Mouse (Mus musculus): ENCODE results near the gene Ssc5d.

Gene Ssc5d

DNA sequence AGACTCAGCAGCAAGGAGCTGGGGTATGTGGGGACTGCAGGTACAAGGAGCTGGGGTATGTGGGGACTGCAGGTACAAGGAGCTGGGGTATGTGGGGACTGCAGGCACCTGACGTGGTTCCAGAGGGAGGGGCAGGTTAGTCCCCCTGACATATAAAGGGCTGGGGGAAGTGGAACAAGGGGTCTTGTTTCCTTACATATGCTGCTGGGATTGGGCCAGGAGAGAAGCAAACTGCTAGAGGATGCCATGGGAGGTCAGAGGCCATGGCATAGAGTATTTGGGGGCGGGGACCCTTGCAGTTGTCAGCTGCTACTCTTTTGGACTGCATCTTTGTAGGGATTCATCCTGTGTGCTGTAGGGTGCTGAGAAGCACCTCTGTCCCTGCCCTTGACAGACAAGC is 8.1 kb upstream of the Ssc5d start:
- in situ Hi-C loops (cut with MboI; ENCODE audit: low pct_unique_long_range_greater_than_20kb in 1 of 2, low sequenced_read_pairs in 2 of 2, unreplicated experiment in 1 of 2): no loop called here

DNA sequence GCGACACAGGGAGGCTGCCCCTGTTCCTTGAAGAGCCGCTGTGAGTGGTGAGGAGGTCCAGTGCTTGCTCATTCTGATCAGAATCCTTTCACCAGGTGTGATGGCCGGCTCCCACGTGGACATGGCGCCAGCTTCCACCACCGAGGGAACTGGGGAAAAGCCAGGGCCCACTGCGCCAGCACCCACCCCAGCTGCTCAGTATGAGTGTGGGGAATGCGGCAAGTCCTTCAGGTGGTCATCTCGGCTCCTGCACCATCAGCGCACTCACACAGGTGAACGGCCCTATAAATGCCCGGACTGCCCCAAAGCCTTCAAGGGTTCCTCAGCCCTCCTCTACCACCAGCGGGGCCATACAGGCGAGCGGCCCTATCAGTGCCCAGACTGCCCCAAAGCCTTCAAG is 6.9 kb upstream of the Ssc5d start:
- in situ Hi-C loops (cut with MboI; ENCODE audit: low pct_unique_long_range_greater_than_20kb in 1 of 2, low sequenced_read_pairs in 2 of 2, unreplicated experiment in 1 of 2): no loop called here

DNA sequence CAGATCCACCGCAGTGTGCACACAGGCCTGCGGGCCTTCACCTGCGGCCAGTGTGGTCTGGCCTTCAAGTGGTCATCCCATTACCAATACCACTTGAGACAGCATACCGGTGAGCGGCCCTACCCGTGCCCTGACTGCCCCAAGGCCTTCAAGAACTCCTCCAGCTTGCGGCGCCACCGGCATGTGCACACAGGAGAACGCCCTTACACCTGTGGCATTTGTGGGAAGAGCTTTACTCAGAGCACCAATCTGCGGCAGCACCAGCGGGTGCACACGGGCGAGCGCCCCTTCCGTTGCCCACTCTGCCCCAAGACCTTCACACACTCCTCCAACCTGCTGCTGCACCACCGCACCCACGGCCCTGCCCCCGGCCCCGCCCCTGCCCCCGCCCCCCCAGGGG is 6.5 kb upstream of the Ssc5d start:
- in situ Hi-C loops (cut with MboI; ENCODE audit: low pct_unique_long_range_greater_than_20kb in 1 of 2, low sequenced_read_pairs in 2 of 2, unreplicated experiment in 1 of 2): no loop called here

DNA sequence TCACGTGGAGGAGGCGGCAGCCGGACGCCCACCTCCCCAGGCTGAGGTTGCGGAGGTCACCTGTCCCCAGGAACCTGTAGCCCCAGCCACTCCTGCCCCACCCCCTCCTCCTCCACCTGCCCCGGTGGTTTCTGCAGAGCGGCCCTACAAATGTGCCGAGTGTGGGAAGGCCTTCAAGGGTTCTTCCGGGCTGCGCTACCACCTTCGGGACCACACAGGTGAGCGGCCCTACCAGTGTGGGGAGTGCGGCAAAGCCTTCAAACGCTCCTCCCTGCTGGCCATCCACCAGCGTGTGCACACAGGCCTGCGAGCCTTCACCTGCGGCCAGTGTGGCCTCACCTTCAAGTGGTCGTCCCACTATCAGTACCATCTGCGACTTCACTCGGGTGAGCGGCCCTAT is 5.6 kb upstream of the Ssc5d start:
- in situ Hi-C loops (cut with MboI; ENCODE audit: low pct_unique_long_range_greater_than_20kb in 1 of 2, low sequenced_read_pairs in 2 of 2, unreplicated experiment in 1 of 2): no loop called here

DNA sequence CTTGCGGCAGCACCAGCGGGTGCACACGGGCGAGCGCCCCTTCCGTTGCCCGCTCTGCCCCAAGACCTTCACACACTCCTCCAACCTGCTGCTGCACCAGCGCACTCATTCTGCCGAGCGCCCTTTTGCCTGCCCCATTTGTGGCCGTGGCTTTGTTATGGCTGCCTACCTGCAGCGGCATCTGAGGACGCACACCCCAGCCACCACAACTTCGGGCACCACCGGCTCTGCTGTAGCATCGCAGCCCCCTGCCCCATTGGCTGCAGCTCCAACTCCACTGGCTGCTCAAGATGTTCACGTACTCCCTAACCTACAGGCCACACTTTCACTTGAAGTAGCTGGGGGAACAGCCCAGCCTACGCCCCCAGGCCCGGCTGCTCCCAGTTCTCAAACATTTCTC is 5.1 kb upstream of the Ssc5d start:
- in situ Hi-C loops (cut with MboI; ENCODE audit: low pct_unique_long_range_greater_than_20kb in 1 of 2, low sequenced_read_pairs in 2 of 2, unreplicated experiment in 1 of 2): no loop called here

DNA sequence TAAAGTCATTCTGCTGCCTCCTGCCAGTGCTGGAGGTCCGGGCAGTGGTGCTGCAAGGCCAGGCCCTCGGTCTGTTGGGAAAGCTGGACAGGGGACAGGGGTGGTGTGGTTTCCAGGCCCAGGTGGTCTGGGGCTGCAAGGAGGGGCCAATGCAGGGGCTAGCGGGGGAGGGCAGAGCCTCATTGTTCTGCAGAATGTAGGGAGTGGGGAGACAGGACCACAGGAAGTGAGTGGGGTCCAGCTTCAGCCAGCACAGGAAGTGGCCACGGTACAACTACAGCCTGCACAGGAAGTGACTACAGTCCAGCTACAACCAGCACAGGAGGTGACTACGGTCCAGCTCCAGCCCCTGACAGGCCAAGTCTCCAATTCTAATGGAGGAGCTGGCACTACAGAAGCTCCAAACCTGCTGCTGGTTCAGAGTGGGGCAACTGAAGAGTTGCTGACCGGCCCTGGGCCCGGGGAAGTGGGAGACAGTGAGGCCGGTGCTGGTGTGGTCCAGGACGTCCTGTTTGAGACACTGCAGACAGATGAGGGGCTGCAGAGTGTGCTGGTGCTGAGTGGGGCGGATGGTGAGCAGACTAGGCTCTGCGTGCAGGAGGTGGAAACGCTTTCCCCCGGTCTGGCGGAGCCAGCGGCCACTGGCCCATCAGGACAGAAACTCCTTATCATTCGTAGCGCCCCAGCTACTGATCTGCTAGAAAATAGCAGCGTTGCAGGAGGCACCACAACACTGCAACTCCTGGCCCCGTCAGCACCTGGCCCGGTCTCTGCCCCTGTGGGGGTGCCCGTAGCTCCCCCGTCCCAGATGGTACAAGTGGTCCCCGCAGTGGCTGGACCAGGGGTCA is 4.4 kb upstream of the Ssc5d start:
- in situ Hi-C loops (cut with MboI; ENCODE audit: low pct_unique_long_range_greater_than_20kb in 1 of 2, low sequenced_read_pairs in 2 of 2, unreplicated experiment in 1 of 2): no loop called here

DNA sequence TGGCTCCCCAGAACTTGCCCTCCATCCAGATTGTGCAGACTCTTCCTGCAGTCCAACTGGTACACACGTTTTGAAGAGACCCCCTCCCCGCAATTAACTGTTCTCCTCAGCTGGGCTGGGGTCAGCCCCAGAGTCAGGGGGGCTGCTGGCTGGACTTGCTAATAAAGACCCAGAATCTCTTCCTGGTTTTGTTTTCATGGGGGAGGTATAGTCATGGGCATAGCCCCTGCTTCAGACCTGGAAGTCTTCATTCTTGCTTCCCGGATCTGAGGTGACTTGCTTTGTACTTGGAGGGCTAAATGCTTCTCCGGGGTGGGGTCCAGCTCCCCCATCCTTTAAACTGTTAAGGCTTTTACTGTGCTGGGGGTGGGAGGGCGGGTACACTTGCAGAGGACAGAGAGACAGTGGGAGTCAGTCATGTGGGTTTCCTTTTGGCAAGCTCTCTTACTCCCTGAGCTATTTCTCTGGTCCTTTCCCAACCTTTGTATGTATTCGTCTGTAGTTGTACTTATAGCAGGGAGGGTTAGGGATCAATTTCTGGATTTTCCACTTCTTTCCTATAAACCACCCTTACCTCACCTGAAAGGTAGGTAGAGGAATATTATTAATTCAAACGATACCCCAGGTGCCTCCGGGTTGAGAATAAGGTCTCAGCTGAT is 3.6 kb upstream of the Ssc5d start, which contains the start of gene Nat14:
Gene Nat14 (plus strand): TSS at position 205 of the 659 bp plus-strand sequence.
- in situ Hi-C loops (cut with MboI; ENCODE audit: low pct_unique_long_range_greater_than_20kb in 1 of 2, low sequenced_read_pairs in 2 of 2, unreplicated experiment in 1 of 2): no loop called here

DNA sequence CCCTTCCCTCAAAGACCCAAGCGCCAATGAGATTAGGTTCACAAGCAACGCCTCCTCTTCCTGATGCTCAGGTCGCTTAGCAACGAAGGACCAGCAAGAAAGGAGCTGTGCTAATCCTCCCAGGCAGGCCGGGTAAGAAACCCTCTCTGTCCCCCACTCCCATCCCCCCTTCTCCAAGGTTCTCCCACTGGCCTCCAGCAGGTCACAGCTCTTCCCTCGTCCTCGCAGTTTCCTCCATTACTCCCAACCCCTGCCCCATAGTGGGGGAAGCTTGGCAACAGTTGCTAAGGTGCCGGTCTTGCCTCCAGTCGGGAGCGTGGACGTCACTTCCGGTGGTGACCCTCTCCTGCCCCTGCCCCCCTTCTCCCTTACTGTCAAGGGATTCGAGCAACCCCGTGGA is 3.1 kb upstream of the Ssc5d start:
- in situ Hi-C loops (cut with MboI; ENCODE audit: low pct_unique_long_range_greater_than_20kb in 1 of 2, low sequenced_read_pairs in 2 of 2, unreplicated experiment in 1 of 2): no loop called here

DNA sequence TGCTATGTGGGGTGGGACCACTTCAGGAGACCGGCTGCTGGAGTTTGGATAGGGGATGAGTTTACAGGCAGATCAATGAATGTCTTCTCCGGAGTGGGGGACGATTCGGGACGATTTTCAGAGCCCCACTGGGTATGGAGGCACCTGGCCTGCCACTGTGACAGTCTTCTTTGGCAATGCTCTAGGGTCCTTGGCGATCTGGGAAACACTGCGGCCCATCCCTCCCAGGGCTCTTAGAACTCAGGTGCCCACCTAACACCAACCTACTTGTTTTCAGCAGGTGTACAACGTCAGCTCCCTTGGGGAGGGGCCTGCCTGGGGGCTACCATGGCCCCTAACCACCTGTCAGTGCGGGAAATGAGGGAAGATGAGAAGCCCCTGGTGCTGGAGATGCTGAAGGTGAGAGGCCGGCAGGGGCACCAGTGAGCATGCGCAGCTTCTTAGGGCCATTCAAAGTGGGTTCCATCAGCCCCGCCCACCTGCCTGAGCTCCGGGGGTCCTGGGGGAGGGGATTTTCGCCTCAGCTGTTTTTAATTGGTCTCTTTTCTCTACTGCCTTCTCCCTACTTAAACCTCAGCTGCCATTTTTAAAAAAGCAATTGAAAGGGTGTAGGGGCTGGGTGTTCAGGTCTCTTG is 2.5 kb upstream of the Ssc5d start:
- in situ Hi-C loops (cut with MboI; ENCODE audit: low pct_unique_long_range_greater_than_20kb in 1 of 2, low sequenced_read_pairs in 2 of 2, unreplicated experiment in 1 of 2): no loop called here

DNA sequence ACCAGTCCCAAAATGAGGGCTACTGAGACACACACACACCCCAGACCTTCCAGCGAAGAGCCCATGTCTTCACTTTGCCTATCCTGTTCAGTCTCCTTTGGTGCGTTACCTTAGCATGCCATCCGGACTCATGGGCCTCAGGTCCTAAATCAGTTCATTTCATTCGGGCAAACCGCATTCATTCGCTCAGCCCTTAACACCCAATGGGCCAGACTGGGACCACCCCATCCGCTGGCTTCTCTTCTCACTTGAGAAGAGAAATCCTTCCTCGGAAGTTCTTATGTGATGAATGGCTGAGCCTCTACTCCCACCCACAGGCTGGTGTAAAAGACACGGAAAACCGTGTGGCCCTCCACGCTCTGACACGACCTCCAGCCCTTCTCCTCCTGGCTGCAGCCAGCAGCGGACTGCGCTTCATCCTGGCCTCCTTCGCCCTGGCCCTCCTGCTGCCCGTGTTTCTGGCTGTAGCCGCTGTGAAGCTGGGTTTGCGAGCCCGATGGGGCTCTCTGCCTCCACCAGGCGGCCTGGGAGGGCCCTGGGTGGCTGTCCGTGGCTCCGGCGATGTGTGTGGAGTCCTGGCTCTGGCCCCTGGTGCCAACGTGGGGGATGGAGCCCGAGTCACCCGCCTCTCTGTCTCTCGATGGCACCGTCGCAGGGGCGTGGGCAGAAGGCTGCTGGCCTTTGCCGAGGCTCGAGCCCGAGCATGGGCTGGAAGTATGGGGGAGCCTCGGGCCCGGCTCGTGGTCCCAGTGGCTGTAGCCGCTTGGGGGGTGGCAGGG is 1.8 kb upstream of the Ssc5d start:
- in situ Hi-C loops (cut with MboI; ENCODE audit: low pct_unique_long_range_greater_than_20kb in 1 of 2, low sequenced_read_pairs in 2 of 2, unreplicated experiment in 1 of 2): no loop called here

DNA sequence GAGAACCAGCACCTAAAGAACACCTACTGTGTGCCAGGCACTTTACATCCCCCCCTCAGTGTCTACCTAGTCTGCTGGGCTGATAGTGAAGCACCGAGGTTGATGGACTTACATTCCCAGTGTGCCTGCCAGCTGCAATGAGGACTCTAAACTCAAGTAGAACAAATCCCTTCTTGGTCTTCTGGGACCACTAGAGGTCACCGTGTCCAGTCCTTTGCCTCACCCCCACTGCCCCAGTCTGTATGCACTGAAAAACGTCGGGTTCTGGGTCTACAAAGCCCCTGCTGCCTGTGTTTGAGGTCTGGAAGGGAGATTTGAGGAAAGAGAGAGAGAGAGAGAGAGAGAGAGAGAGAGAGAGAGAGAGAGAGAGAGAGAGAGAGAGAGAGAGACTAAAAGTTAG is 1.1 kb upstream of the Ssc5d start:
- in situ Hi-C loops (cut with MboI; ENCODE audit: low pct_unique_long_range_greater_than_20kb in 1 of 2, low sequenced_read_pairs in 2 of 2, unreplicated experiment in 1 of 2): no loop called here

DNA sequence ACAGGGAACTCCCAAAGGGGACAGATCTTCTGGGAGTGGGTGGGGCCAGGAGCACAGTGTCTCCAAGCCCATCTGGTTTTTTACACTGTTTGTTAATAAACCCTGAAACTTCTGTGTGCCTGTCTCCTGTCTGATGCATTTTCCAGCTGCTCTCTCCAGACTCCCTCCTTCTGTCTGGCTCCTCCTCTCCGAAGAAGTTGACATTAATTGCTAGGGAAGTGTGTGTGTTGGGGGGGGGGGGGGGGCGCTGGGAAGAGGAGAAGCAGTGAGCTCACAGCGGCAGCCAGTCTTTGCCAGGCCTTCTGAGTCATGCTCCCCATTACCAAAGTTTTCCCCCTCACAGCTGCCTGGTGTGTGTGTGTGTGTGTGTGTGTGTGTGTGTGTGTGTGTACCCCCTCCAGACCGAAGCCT is 689 bp upstream of the Ssc5d start:
- in situ Hi-C loops (cut with MboI; ENCODE audit: low pct_unique_long_range_greater_than_20kb in 1 of 2, low sequenced_read_pairs in 2 of 2, unreplicated experiment in 1 of 2): no loop called here

DNA sequence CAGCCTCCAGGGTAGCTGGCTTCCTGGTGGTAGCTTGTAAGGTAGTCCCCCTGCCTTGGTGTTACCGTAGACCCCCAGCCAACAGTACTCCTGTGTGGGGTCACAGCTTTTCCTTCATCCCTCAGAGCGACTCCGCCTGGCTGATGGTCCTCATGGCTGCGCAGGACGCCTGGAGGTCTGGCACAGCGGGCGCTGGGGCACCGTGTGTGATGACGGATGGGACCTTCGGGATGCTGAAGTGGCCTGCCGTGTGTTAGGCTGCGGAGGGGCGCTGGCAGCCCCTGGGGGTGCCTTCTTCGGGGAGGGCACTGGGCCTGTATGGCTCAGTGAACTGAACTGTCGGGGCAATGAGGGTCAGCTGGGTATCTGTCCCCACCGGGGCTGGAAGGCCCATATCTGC is 1.3 kb downstream of the Ssc5d start:
- in situ Hi-C loops (cut with MboI; ENCODE audit: low pct_unique_long_range_greater_than_20kb in 1 of 2, low sequenced_read_pairs in 2 of 2, unreplicated experiment in 1 of 2): no loop called here

DNA sequence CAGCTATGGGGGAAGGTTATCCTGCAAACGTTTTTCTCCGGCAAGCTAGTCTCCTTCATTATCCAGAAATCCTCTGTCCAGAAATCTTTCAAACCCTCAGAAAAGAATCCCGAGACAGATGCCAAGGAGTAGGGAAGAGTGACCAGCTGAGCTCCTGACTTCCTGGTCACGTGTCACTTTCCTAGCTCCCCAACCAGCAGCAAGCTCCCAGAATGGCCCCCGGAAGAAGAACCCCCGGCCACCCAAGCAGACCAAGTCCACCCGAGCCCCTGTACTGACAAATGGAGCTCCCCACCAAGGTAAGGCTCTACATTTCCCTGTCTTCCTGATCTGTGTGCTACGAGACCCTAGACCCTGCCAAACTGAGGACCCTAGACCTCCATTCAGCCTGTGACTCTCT is 2.1 kb downstream of the Ssc5d start:
- in situ Hi-C loops (cut with MboI; ENCODE audit: low pct_unique_long_range_greater_than_20kb in 1 of 2, low sequenced_read_pairs in 2 of 2, unreplicated experiment in 1 of 2): no loop called here

DNA sequence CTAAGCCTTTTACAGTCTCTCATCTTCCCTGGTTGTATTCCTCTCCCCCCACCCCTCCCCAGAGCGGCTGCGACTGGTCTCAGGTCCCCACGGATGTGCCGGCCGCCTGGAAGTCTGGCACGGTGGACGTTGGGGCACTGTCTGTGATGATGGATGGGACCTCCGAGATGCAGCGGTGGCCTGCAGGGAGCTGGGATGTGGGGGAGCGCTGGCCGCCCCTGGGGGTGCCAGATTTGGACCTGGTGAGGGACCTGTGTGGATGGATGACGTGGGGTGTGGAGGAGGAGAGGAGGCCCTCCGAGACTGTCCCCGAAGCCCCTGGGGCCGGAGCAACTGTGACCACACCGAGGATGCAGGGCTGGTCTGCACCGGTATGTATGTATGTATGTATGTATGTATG is 2.7 kb downstream of the Ssc5d start:
- in situ Hi-C loops (cut with MboI; ENCODE audit: low pct_unique_long_range_greater_than_20kb in 1 of 2, low sequenced_read_pairs in 2 of 2, unreplicated experiment in 1 of 2): no loop called here

DNA sequence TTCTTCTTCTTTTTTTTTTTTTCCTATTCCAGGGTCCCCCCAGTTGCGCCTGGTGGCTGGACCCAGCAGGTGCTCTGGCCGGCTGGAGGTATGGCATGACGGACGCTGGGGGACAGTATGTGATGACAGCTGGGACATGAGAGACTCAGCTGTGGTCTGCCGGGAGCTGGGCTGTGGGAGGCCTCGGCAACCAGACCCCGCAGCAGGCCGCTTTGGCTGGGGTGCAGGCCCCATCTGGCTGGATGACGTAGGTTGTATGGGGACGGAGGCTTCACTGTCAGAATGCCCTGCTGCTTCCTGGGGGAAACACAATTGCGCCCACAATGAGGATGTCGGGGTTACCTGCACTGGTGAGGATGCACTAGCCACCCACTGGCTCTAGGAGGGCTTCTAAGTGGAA is 7.5 kb downstream of the Ssc5d start:
- in situ Hi-C loops (cut with MboI; ENCODE audit: low pct_unique_long_range_greater_than_20kb in 1 of 2, low sequenced_read_pairs in 2 of 2, unreplicated experiment in 1 of 2): no loop called here

DNA sequence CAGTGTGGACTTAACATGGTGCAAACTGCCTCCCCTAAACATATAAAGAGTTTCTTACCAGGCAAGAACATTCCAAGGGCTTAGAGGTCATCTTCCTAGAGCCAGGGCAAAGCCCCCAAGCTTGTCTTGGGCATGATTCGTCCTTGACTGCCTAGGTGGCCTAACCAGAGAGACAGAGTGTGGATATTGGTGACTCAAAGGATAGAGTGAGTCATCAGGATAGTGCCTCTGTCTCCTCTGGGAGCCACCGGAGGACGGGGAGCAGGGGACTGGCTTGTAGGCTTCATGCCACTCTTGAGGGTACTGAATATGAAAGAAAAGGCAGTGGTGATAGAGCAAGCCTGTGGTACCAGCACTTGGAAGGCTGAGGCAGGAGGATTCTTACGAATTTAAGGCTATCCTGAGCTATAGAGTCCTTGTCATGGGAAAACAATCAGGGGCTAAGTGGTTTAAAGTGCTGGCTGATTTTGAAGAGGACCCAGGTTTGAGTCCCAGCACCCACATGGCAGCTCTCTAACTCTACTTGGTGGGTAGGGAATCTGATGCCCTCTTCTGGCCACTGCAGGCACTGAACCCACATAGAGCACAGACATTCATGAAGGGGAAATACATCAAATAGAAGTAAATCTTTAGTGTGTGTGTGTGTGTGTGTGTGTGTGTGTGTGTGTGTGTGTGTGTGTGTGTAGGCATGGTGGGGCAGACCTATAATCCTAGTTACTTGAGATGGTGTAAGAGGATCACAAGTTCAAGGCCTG is 8.8 kb downstream of the Ssc5d start:
- in situ Hi-C loops (cut with MboI; ENCODE audit: low pct_unique_long_range_greater_than_20kb in 1 of 2, low sequenced_read_pairs in 2 of 2, unreplicated experiment in 1 of 2): no loop called here

DNA sequence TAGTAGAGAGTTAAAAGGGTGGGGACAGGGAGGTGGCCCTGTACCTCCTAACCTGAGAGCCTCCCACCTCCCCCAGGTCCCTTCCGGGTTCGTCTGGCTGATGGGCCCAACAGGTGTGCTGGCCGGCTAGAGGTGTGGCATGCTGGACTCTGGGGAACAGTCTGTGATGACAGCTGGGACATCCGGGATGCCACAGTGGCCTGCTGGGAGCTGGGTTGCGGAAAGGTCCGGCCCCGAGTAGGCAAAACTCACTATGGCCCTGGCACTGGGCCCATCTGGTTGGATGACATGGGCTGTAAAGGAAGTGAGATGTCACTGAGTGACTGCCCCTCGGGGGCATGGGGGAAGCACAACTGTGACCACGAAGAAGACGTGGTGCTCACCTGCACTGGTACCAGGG is 11.2 kb downstream of the Ssc5d start:
- in situ Hi-C loops (cut with MboI; ENCODE audit: low pct_unique_long_range_greater_than_20kb in 1 of 2, low sequenced_read_pairs in 2 of 2, unreplicated experiment in 1 of 2): no loop called here
